Mouse (Mus musculus): ENCODE measurements around the gene Psmb11.

DNA sequence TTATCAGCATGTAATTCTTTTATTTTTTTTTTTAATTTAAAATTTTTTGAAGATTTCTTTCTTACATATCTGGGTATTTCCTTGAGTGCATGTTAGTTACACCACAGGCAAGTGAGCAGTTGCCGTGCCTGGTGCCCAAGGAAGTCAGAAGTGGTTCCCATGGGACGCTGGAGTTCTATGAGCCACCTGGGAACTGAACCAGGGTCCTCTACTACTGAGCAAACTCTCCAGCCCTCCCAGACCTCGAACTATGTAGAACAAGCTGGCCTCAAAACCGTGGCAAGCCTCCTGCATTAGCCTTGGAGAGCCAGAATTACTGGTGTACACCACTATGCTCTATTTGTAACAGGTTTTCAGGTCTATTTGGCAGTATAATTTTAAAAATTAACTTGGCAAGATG is 18.6 kb upstream of the Psmb11 start:
- TF ChIP-seq POLR2A (IDR thresholded peaks at IDR 0.05; ENCODE audit: borderline replicate concordance, extremely low read depth, low read depth, low read length) (no peak), CTCF (IDR thresholded peaks at IDR 0.05; ENCODE audit: insufficient read depth, low read length) (no peak)
